Mouse (Mus musculus): ENCODE measurements around the gene Gpr141.

Gene Gpr141

DNA sequence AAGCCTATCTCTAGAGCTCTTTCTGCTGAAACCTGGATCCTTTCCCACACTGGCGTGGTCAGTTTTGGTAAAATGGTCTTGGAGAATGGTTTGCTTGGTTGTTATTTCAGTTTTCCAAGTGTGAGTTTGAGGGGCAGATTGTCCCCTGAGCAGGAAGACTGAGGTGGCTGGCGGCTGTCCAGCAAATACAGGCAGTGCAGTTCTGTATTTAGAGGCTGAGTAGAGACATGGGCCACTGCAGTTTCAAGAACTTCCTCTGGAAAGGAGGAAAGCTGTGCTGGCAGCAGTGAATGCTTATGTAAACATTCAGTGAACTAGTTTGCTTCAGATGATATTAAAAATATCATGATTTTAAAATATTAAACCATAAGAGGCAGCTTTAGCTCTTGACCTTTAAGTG is 93.2 kb downstream of the Gpr141 start:
- no peak for DNase-seq (ENCODE audit: low spot score in 2 of 2)

DNA sequence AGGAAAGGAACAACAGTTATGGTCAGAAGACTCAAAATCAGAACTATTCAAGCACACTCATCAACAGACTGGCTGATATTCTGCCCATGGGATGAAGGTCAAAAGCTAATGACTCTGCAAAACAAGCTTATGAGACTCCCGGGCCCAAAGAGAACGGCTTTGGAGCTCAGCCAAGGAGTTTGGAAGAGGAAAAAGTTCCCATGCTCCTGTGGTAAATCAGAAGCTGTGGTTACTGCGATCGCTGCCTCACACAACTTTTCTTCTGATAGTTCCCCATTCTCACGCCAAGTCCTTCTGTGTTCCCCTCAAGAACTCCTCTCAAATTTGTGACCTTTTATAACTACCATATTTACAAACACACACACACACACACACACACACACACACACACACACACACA is 105.1 kb downstream of the Gpr141 start:
- no peak for DNase-seq (ENCODE audit: low spot score in 2 of 2)

DNA sequence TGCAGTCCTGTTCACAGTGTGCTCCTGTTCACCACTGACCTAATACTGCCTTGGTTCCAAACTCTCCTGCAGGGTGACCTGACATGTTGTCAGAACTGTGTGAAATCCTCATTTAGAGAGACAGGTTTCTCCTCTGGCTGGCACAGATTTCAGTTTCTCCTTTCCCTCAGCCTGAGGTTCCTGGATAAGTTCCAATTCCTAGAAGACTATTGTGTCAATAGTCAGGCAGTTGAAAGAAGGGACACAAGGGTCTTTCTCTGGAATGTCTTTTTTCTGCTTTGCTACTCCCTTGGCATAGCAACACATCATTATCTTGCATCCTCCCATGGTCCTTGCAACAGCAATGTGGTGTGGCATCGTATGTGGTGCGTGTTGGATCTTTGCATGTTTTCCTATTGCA is 106.9 kb downstream of the Gpr141 start:
- no peak for DNase-seq (ENCODE audit: low spot score in 2 of 2)

DNA sequence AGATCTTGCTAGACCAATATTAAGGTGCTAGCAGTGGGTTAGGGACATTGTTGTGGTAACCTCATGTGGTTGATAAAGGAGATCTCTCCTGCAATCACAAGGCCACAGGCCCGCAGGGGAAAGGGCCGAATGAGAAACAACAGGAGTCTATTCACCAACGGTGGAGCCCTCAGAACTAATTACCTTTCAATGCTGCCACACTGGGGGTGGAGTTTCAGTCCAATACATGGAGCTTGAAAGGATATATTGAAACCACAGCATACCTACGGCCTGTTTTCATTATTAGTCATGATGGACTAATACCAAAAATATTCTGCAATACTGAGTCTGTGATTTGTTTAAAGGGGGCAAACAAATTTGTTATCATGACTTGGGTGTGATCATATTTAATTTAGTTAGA is 120.3 kb downstream of the Gpr141 start:
- no peak for DNase-seq (ENCODE audit: low spot score in 2 of 2)

DNA sequence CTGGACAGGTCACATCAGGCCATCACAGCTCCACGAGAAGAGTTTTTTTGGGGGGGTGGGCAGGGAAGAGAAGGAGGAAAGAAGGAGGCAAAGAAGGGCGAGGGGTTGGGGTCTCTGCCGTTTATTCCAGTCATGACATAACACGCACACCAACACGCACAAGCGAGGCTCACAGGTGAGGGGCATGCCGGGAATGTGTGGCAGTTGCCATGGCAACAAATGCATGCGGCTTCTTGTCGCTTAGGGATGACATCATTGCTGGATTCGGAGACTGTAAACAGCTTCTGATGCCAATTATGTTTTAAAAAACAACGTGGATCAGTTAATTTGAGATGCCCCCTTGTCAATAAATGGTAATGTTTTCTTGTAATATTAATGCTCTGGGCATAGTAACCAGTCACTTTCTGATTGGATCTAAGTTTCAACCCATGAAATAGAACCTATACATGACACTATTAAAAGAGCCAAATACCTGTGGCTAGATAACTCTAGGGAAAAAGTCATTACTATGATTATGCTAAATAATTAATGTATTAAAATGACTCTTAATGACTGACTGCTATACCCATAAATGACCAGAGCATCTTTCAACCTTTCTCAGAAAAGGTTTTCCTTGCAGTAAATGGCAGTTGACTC is 122.5 kb downstream of the Gpr141 start:
- DNase-seq (ENCODE audit: low spot score in 2 of 2) = no peak

DNA sequence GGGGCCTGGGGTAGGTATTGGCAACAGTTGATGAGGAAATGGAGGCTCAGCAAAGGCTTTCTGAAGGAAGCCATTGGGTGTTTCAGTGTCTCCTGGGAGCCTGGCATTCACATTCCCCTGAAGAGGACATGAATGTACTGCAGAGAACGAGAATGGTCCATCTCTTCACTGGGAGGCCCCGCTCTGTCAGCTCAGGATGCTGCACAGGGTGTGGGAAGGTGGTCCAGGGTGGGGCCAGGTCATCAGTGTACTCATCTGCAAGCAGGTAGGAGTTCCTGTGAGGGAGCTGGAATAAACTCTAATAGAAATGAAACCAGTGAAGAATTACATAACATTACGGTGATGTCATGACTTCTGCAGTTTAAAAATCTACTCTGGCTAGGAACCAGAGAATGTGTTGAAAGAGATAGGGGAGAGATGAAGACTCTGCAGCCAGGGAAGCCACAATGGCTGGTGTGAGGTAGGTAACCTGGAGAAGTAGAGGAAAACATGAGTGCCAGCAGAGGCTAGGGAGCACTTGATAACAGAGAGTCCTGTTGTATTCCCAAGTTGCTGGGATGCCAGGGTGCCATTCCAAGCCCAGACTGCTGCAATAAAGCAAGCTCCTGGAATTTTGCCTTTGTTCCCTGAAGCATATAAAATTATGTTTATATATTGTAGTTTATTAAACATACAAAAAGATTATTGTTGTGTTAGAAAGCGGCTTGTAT is 123.2 kb downstream of the Gpr141 start:
- DNase-seq (ENCODE audit: low spot score in 2 of 2) = no peak
